Mouse (Mus musculus) cortical plate, adult 2 months (tissue): ENCODE data around the gene Nmnat1.

Experiments
- CTCF ChIP-seq: fragments of 200-500 bp; IDR thresholded peaks from 2 replicates; pipeline ENCODE4 v1.5.1; 2011; ENCODE audit warnings: mild to moderate bottlenecking, control low read depth, low read length; ENCODE audit not compliant: insufficient read depth; ENCODE audit errors: extremely low read depth
- POLR2A ChIP-seq: fragments of 200-500 bp; IDR thresholded peaks from 2 replicates; pipeline ENCODE4 v1.6.1; 2011; ENCODE audit warnings: mild to moderate bottlenecking, low read length, control low read depth; ENCODE audit not compliant: insufficient read depth; ENCODE audit errors: extremely low read depth

DNA sequence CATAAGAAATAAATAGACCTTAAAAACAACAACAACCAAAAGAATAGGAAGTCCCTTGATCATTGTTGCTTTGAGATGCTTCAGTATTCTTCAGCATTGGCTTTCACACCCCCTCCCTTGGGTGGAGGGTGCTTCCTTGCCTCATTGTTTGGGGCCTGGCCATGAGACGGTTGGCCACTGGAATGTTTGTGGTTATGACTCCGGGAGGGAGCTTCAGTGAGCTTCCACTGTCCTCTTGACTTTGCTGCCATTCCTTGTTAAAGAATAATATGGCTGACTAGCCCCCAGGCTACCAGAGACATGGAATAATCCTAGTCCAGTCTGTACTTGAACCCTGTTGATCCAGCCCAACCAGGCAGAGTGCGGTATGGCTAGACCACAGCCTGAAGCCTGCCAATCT lies 21.9 kb upstream of the Nmnat1 start:
- TF ChIP-seq POLR2A (no peak), CTCF (no peak)
